Mouse (Mus musculus) testis, adult 2 months (tissue): ENCODE results near the gene Relt.

Source experiments
- CTCF ChIP-seq: fragments of 200-500 bp; IDR thresholded peaks from 2 replicates; pipeline ENCODE4 v1.5.1; 2012; ENCODE audit warnings: low read depth, mild to moderate bottlenecking, inconsistent platforms, low read length, moderate library complexity; ENCODE audit not compliant: control insufficient read depth, insufficient read depth, insufficient replicate concordance
- POLR2A ChIP-seq: fragments of 200-500 bp; IDR thresholded peaks from 2 replicates; pipeline ENCODE4 v1.6.1; 2012; ENCODE audit warnings: low read depth, mild to moderate bottlenecking, inconsistent platforms, low read length, moderate library complexity; ENCODE audit not compliant: control insufficient read depth

- TF ChIP-seq POLR2A (no peak), CTCF (no peak)
Measured at GRCm38 (mm10) chr7:100854137-100854814, 9.0 kb downstream of the Relt start.
